Mouse (Mus musculus) embryo, embryonic 11.5 days (tissue): ENCODE measurements around the gene Bud31.
A peak's percentile ranks its signal among the peaks of the same experiment; 100 is the strongest.
"Not testable (repeated sequence)": the region's sequence is repeated elsewhere in the genome, so short reads cannot be mapped to it uniquely, and the experiment has no call there.

Experiments used
- DNase-seq: peaks from one replicate; pipeline ENCODE4 v3.0.0-alpha.2; 2012; ENCODE audit warnings: low read depth, low spot score

Bud31 gene

GRCm38 (mm10) chr5:145139571-145140519 lies at the start of gene Bud31, which contains the start of gene Pdap1:
TSS of gene Bud31 (plus strand) at chr5:145140362.
TSS of gene Pdap1 (minus strand) at chr5:145140238.
- peak; percentile 83 for DNase-seq

- DNase-seq = no peak
Observed at GRCm38 (mm10) chr5:145096195-145096594, 44.0 kb upstream of the Bud31 start.

GRCm38 (mm10) chr5:145098340-145098821 lies 41.8 kb upstream of the Bud31 start:
- DNase-seq = no peak

- DNase-seq = no peak
Observed at GRCm38 (mm10) chr5:145100960-145101359, 39.2 kb upstream of the Bud31 start.

- DNase-seq = not testable (repeated sequence)
Observed at GRCm38 (mm10) chr5:145101451-145101850, 38.7 kb upstream of the Bud31 start.

GRCm38 (mm10) chr5:145102706-145103105 lies 37.5 kb upstream of the Bud31 start:
- no peak for DNase-seq

GRCm38 (mm10) chr5:145104328-145104727 lies 35.8 kb upstream of the Bud31 start:
- no peak for DNase-seq

- DNase-seq = no peak
Observed at GRCm38 (mm10) chr5:145105694-145106275, 34.4 kb upstream of the Bud31 start.

GRCm38 (mm10) chr5:145110401-145110800 lies 29.8 kb upstream of the Bud31 start:
- no peak for DNase-seq

GRCm38 (mm10) chr5:145112566-145112965 lies 27.6 kb upstream of the Bud31 start:
- no peak for DNase-seq

GRCm38 (mm10) chr5:145113416-145113815 lies 26.7 kb upstream of the Bud31 start:
- no peak for DNase-seq

GRCm38 (mm10) chr5:145114071-145114605 lies 26.0 kb upstream of the Bud31 start, which contains the start of gene Arpc1b:
TSS of gene Arpc1b (plus strand) at chr5:145114215.
- DNase-seq = peak; percentile 38

- no peak for DNase-seq
Observed at GRCm38 (mm10) chr5:145114606-145115473, 25.3 kb upstream of the Bud31 start.

- no peak for DNase-seq
Observed at GRCm38 (mm10) chr5:145115736-145116135, 24.4 kb upstream of the Bud31 start.

GRCm38 (mm10) chr5:145116316-145116715 lies 23.8 kb upstream of the Bud31 start:
- DNase-seq = no peak

- DNase-seq = peak; percentile 39
Observed at GRCm38 (mm10) chr5:145116916-145117315, 23.2 kb upstream of the Bud31 start.

- no peak for DNase-seq
Observed at GRCm38 (mm10) chr5:145118005-145118404, 22.2 kb upstream of the Bud31 start.

- DNase-seq = no peak
Observed at GRCm38 (mm10) chr5:145118461-145118860, 21.7 kb upstream of the Bud31 start.

- no peak for DNase-seq
Observed at GRCm38 (mm10) chr5:145119385-145119784, 20.8 kb upstream of the Bud31 start.

GRCm38 (mm10) chr5:145120921-145121320 lies 19.2 kb upstream of the Bud31 start:
- no peak for DNase-seq

GRCm38 (mm10) chr5:145123396-145123795 lies 16.8 kb upstream of the Bud31 start:
- no peak for DNase-seq
